Mouse (Mus musculus) liver, embryonic 18 days (tissue): ENCODE results near the gene Olfr446. TPM values are rescaled to one million over a fixed set of nuclear protein-coding genes. Genes with fewer than 3 reads are reported as not detected.

Experiments
- polyA plus RNA-seq: library from polyadenylated mRNA; depleted of rRNA; stranded (reverse); fragments of >200 nt; gene quantifications from 2 replicates; pipeline ENCODE4 v1.2.3, GENCODE M21; 2012; rRNA removed

Gene Olfr446
- not detected in 2 replicates for polyA plus RNA-seq

GRCm38 (mm10) chr6:42921077-42921476, at the start of gene Olfr446:
Gene Olfr446 (plus strand): TSS chr6:42921377.

GRCm38 (mm10) chr6:42890141-42890540, 31.0 kb upstream of the Olfr446 start, which contains the start of gene Olfr448:
Gene Olfr448 (plus strand): TSS chr6:42890441.

GRCm38 (mm10) chr6:42908578-42908977, 12.6 kb upstream of the Olfr446 start, which contains the start of gene Olfr447:
Gene Olfr447 (plus strand): TSS chr6:42908878.

GRCm38 (mm10) chr6:42948767-42949166, 27.6 kb downstream of the Olfr446 start, which contains the start of gene Olfr444:
Gene Olfr444 (plus strand): TSS chr6:42949067.

Other genes starting within 250 kb of the Olfr446 start
- gene Tcaf1, start 211.3 kb upstream of the Olfr446 start, polyA plus RNA-seq, result 3.1 TPM in 2 replicates
- gene Olfr453, start 182.0 kb upstream of the Olfr446 start, polyA plus RNA-seq, result not detected in 2 replicates
- not detected in 2 replicates for gene Olfr38, start 165.0 kb upstream of the Olfr446 start, polyA plus RNA-seq
- not detected in 2 replicates for gene Olfr452, start 136.3 kb upstream of the Olfr446 start, polyA plus RNA-seq
- gene Olfr450, start 109.4 kb upstream of the Olfr446 start, polyA plus RNA-seq, result not detected in 2 replicates
- not detected in 2 replicates for gene Olfr449, start 87.0 kb upstream of the Olfr446 start, polyA plus RNA-seq
- not detected in 2 replicates for gene Olfr448, start 30.9 kb upstream of the Olfr446 start, polyA plus RNA-seq
- not detected in 2 replicates for gene Olfr447, start 12.5 kb upstream of the Olfr446 start, polyA plus RNA-seq
- gene Olfr444, start 27.7 kb downstream of the Olfr446 start, polyA plus RNA-seq, result not detected in 2 replicates
- not detected in 2 replicates for gene Olfr441, start 185.0 kb downstream of the Olfr446 start, polyA plus RNA-seq
- gene Olfr237-ps1, start 225.2 kb downstream of the Olfr446 start, polyA plus RNA-seq, result not detected in 2 replicates
- not detected in 2 replicates for gene Olfr437, start 241.9 kb downstream of the Olfr446 start, polyA plus RNA-seq